Mouse (Mus musculus): ENCODE data around the gene Tle4. TPM values are rescaled to one million over a fixed set of nuclear protein-coding genes. Genes with fewer than 3 reads are reported as not detected.

Gene Tle4
- total RNA-seq, 2 experiments from 2014 or later: 11.9 to 12.3 TPM

- DNase-seq: no peak
Measured at GRCm38 (mm10) chr19:14519186-14519585, 78.7 kb downstream of the Tle4 start.

GRCm38 (mm10) chr19:14518438-14519044 is 79.3 kb downstream of the Tle4 start:
- DNase-seq: no peak

- no peak for DNase-seq
Measured at GRCm38 (mm10) chr19:14516420-14516819, 81.4 kb downstream of the Tle4 start.

GRCm38 (mm10) chr19:14508819-14509218 is 89.0 kb downstream of the Tle4 start:
- DNase-seq: no peak

- no peak for DNase-seq
Measured at GRCm38 (mm10) chr19:14507911-14508310, 89.9 kb downstream of the Tle4 start.

- no peak for DNase-seq
Measured at GRCm38 (mm10) chr19:14506875-14507670, 90.8 kb downstream of the Tle4 start.

GRCm38 (mm10) chr19:14505885-14506548 is 91.8 kb downstream of the Tle4 start:
- no peak for DNase-seq

- no peak for DNase-seq
Measured at GRCm38 (mm10) chr19:14505401-14505800, 92.5 kb downstream of the Tle4 start.

- DNase-seq: no peak
Measured at GRCm38 (mm10) chr19:14503862-14504261, 94.0 kb downstream of the Tle4 start.

GRCm38 (mm10) chr19:14502234-14502633 is 95.6 kb downstream of the Tle4 start:
- no peak for DNase-seq

- DNase-seq: no peak
Measured at GRCm38 (mm10) chr19:14499835-14500425, 97.9 kb downstream of the Tle4 start.

- no peak for DNase-seq
Measured at GRCm38 (mm10) chr19:14493047-14493446, 104.8 kb downstream of the Tle4 start.

GRCm38 (mm10) chr19:14487180-14487579 is 110.7 kb downstream of the Tle4 start:
- DNase-seq: no peak

GRCm38 (mm10) chr19:14485176-14485575 is 112.7 kb downstream of the Tle4 start:
- DNase-seq: no peak

- DNase-seq: no peak
Measured at GRCm38 (mm10) chr19:14482562-14483138, 115.2 kb downstream of the Tle4 start.

GRCm38 (mm10) chr19:14481796-14482561 is 115.9 kb downstream of the Tle4 start:
- DNase-seq: no peak

GRCm38 (mm10) chr19:14479711-14480110 is 118.1 kb downstream of the Tle4 start:
- DNase-seq: no peak

- no peak for DNase-seq
Measured at GRCm38 (mm10) chr19:14469325-14469724, 128.5 kb downstream of the Tle4 start.

GRCm38 (mm10) chr19:14468733-14469132 is 129.1 kb downstream of the Tle4 start:
- DNase-seq: no peak

- no peak for DNase-seq
Measured at GRCm38 (mm10) chr19:14466020-14466419, 131.8 kb downstream of the Tle4 start.

GRCm38 (mm10) chr19:14463281-14464079 is 134.4 kb downstream of the Tle4 start:
- DNase-seq: no peak
